Mouse (Mus musculus) embryonic facial prominence, embryonic 15.5 days (tissue): ENCODE data around the gene Bcl9. TPM values are rescaled to one million over a fixed set of nuclear protein-coding genes. Genes with fewer than 3 reads are reported as not detected.
A peak's percentile ranks its signal among the peaks of the same experiment; 100 is the strongest.

Source experiments
- ATAC-seq: fragments of 200-750 bp; cut with Nextera tagmentation; 2 replicates; pipeline ENCODE4 v1.8.0; 2017; ENCODE audit warnings: low read depth, moderate TSS enrichment; ENCODE audit not compliant: insufficient number of reproducible peaks, low FRiP score, low TSS enrichment
- H3K27ac ChIP-seq: fragments of 300-500 bp; sonication (generic); replicated peaks from 2 replicates; pipeline ENCODE4 v1.5.1; 2015; ENCODE audit warnings: mild to moderate bottlenecking, inconsistent platforms
- H3K27me3 ChIP-seq: fragments of 300-500 bp; sonication (generic); 2 replicates; pipeline ENCODE4 v1.6.1; 2015; ENCODE audit warnings: inconsistent platforms
- H3K36me3 ChIP-seq: fragments of 300-500 bp; sonication (generic); 2 replicates; pipeline ENCODE4 v1.6.1; 2015; ENCODE audit warnings: mild to moderate bottlenecking, inconsistent platforms
- H3K4me1 ChIP-seq: fragments of 300-500 bp; sonication (generic); 2 replicates; pipeline ENCODE4 v1.6.1; 2015; ENCODE audit warnings: inconsistent platforms
- H3K4me2 ChIP-seq: fragments of 300-500 bp; sonication (generic); replicated peaks from 2 replicates; pipeline ENCODE4 v1.6.1; 2015; ENCODE audit warnings: mild to moderate bottlenecking, inconsistent platforms
- H3K4me3 ChIP-seq: fragments of 300-500 bp; sonication (generic); replicated peaks from 2 replicates; pipeline ENCODE4 v1.5.1; 2015; ENCODE audit warnings: mild to moderate bottlenecking, inconsistent platforms
- H3K9ac ChIP-seq: fragments of 300-500 bp; sonication (generic); 2 replicates; pipeline ENCODE4 v1.6.1; 2015; ENCODE audit warnings: inconsistent platforms
- H3K9me3 ChIP-seq: fragments of 300-500 bp; sonication (generic); replicated peaks from 2 replicates; pipeline ENCODE4 v1.6.1; 2016; ENCODE audit warnings: inconsistent platforms
- WGBS: fragments of 180-500 bp; shearing (Covaris S2); methylation state at CpG from one replicate; pipeline ENCODE4 v1.1.7; 2015; 5-methylcytosine and 5-hydroxymethylcytosine counted together
- polyA plus RNA-seq: library from polyadenylated mRNA; unstranded; fragments of >200 nt; fragmentation: Nextera tagmentation; extraction: Ambion mirVana; gene quantifications from 2 replicates; pipeline ENCODE4 v1.2.1, GENCODE M21; 2015

Gene Bcl9
- polyA plus RNA-seq, 1 experiment from 2014 or later: 68.2 TPM

DNA sequence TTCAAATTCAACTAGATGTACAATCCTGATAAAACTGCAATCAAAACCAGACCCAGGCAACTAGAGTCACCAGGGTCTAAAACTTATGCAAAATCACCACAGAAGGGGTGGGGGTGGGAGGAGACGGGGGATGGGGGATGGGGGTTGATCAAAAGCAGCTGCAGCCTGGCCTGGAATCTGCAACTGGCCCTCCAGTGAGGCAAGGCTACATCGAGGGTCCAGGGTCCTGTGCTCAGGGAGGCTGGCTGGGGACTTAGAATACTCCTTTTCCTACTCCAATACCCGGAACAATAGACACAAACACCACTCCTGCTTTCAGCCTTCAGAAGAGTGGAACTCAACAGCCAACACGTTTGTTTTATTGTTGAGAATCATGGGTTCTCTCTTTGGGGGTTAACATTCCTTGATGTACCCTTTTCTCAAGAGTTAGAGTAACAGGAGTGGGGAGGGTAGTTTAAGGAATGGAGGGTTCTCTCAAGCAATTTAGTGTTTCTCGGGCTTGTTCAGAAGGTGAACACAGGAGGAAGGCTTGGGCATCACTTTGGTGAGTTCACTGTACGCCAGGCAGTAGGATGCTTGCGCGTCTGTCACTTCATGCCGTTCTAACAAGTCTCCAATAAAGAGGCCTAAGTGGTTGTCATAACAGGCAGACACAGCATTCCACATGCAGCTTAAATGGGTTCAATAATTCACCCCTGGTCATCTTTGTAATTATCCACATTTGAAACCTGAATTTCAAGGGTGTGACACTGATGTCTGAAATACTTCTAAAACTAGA lies 43.7 kb downstream of the Bcl9 start:
- Histone ChIP-seq H3K9me3 (no peaks in the 10 kb centered on the region), H3K4me3 (no peak overlapping the region), H3K27ac (0 out of 2 replicates have a peak overlapping the region, but pooled peaks have one; percentile 28), H3K27me3 (no peaks in the 10 kb centered on the region), H3K4me1 (peaks cover 22% of the 10 kb centered on the region), H3K9ac (no peak overlapping the region), H3K36me3 (peaks cover 4% of the 10 kb centered on the region; the same call in 1 of the 2 replicates), H3K4me2 (no peak overlapping the region)
- 25% methylated on average over 9 of the region's 9 CpGs for WGBS
- ATAC-seq: no peak; the same call in 1 of the 2 replicates

DNA sequence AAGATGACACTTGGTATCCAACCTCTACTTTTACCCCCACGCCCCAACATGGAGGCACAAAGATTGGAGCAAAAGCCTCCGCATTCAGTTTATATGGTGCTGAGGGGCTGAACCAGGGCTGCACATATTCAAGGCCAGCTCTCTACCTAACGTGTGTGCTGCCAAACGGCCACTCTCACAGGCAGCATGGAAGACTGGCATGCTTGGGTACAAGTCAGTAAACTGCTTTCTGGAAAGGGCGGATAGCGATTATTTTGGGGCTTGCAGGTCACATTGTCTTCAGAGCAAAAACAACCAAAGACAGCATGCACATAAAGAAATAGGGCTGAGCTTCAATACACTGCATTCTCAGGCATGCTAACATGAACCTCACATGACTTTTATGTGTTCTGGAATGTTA lies 44.8 kb downstream of the Bcl9 start:
- Histone ChIP-seq H3K4me2 (no peak overlapping the region), H3K27ac (no peak overlapping the region), H3K9ac (no peak overlapping the region), H3K4me1 (peaks cover 22% of the 10 kb centered on the region), H3K4me3 (no peak overlapping the region), H3K36me3 (no peaks in the 10 kb centered on the region), H3K9me3 (no peaks in the 10 kb centered on the region), H3K27me3 (no peaks in the 10 kb centered on the region)
- WGBS: 67% methylated on average over 6 of the region's 6 CpGs
- no peak for ATAC-seq

DNA sequence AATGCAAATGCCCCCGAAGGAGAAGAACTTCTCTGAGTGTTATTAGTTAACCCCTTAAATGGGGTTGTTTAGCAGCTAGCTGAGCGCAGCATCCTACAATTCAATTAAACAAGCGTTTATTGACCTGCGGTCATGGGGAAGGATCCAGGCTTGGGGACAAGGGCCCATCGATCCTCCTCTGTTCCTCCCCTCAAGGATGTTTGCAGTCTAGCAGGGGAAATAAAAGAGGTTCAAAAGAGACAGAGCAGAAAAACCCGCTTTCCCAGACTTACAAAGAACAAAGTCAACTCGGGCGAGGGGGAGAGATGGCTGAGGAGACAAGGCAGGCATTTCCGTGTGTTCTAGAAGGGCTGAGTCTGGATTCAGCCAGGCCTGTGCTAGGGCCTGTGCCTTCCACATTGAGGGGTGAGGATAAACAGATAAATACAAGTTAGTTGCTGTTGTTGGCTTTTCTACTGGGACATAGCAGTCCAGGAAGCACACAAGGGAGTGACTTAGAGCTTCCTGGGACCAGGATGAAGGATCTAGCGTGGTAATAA lies 55.0 kb downstream of the Bcl9 start:
- no peaks in the 10 kb centered on the region for H3K36me3 ChIP-seq
- no peak overlapping the region for H3K27ac ChIP-seq
- H3K4me1 ChIP-seq: no peaks in the 10 kb centered on the region
- H3K4me2 ChIP-seq: no peak overlapping the region
- H3K27me3 ChIP-seq: no peaks in the 10 kb centered on the region
- H3K9me3 ChIP-seq: no peaks in the 10 kb centered on the region
- H3K4me3 ChIP-seq: no peak overlapping the region
- 49% methylated on average over 10 of the region's 10 CpGs for WGBS
- ATAC-seq: no peak
- H3K9ac ChIP-seq: no peak overlapping the region

DNA sequence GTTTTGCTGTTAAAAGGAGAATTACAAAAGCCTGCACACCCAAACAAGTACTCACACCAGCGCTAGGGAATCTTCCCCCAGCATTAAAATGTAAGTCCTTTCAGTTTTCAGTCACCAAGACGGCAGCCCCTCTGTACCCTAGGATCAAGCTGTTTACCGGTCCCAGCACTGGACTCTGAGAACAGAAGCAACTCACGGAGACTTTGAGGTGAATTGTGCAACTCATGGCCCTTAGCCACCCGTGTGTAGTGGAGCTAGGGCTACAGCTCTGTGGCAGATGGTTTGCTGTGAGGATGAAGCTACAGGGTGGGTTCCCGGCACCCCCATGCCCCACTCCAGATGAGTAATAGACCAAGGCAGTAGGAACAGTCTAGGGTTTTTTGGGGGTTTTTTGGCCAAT lies 55.9 kb downstream of the Bcl9 start:
- Histone ChIP-seq H3K4me1 (no peaks in the 10 kb centered on the region), H3K27ac (no peak overlapping the region), H3K9ac (no peak overlapping the region), H3K36me3 (no peaks in the 10 kb centered on the region), H3K4me3 (no peak overlapping the region), H3K9me3 (no peaks in the 10 kb centered on the region), H3K4me2 (no peak overlapping the region), H3K27me3 (no peaks in the 10 kb centered on the region)
- WGBS: 62% methylated on average over 6 of the region's 6 CpGs
- no peak for ATAC-seq

DNA sequence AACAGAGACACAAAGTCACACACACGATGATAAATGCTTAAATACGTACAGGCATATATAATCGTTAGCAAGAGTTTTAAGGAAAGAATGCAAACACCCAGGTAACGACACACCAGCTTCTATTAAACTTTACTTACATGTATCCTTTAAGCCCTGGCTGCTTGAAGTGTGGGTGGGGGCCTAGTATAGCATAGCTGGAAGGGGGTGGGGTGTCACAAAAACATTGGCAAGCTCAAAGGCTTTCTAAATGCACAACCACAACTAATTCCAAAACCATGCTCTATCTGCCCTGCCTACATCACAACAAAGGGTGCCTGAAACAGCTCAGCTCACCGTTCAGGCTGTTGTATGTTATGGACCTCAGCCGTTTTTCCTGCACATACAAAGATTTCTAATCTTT lies 57.9 kb downstream of the Bcl9 start:
- H3K4me3 ChIP-seq: no peak overlapping the region
- no peak overlapping the region for H3K27ac ChIP-seq
- no peak for ATAC-seq
- H3K36me3 ChIP-seq: no peaks in the 10 kb centered on the region
- H3K9me3 ChIP-seq: no peaks in the 10 kb centered on the region
- no peak overlapping the region for H3K9ac ChIP-seq
- no peaks in the 10 kb centered on the region for H3K4me1 ChIP-seq
- no peaks in the 10 kb centered on the region for H3K27me3 ChIP-seq
- H3K4me2 ChIP-seq: no peak overlapping the region
- WGBS: 85% methylated on average over 6 of the region's 6 CpGs

DNA sequence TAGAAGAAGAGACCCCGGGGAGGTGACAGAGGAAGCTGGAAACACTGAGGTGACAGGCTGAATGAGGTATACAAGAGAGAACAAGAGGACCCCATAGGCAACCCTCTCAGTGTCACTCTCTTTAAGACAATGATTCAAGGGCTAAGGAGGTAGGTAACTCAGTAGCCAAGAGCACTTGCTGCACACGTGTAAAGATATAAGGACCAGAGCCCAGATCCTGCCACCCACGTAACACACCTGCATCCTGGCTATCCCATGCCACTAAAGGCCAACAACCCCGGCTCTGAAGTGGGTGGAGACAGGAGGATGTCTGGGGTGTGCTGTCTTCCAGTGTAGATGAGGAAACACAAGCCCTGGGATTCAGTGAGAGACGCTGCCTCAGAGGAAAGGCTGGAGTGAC lies 58.4 kb downstream of the Bcl9 start:
- no peak for ATAC-seq
- no peaks in the 10 kb centered on the region for H3K4me1 ChIP-seq
- H3K9me3 ChIP-seq: no peaks in the 10 kb centered on the region
- H3K27ac ChIP-seq: no peak overlapping the region
- no peak overlapping the region for H3K4me3 ChIP-seq
- 87% methylated on average over 5 of the region's 5 CpGs for WGBS
- no peaks in the 10 kb centered on the region for H3K36me3 ChIP-seq
- H3K4me2 ChIP-seq: no peak overlapping the region
- no peak overlapping the region for H3K9ac ChIP-seq
- H3K27me3 ChIP-seq: no peaks in the 10 kb centered on the region

DNA sequence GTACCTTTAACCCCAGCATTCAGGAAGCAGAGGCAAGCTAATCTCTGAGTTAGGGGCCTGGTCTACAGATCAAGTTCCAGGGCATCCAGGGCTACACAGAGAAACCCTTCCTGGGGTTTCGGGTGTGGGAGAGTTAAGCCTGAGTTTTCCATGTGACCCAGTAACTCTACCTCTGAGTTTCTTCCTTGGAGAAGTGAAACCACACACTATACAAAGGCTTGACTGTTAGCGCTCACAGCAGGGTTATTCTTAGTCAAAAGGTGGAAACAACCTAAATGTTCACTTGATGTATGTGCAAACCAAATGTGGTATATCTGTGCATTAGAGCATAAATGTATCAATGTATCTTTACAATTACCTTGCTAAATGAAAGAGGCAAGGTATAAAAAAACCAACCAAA lies 59.2 kb downstream of the Bcl9 start:
- 67% methylated on average over 2 of the region's 2 CpGs for WGBS
- Histone ChIP-seq H3K27me3 (no peaks in the 10 kb centered on the region), H3K9me3 (no peaks in the 10 kb centered on the region), H3K36me3 (no peaks in the 10 kb centered on the region), H3K27ac (no peak overlapping the region), H3K4me2 (no peak overlapping the region), H3K4me3 (no peak overlapping the region), H3K4me1 (no peaks in the 10 kb centered on the region), H3K9ac (no peak overlapping the region)
- ATAC-seq: no peak

DNA sequence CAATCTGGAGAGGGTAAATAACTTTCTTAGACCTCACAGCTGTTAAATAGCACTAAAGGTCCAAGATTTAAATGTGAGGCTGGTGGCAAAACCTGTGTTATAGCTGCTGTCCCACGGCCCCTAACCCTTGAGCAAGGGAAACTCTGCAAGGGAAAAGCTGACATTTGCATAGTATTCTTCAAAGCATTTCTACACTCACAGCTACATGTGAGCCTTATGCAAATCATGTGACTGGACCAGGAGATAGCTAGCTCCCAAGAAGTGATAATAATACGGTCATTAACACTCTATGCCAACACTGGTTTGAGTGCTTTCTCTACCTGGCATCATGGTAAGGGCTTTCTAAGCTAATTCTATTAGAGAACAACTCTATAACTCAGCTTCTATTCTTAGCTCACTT lies 60.3 kb downstream of the Bcl9 start:
- Histone ChIP-seq H3K4me1 (no peaks in the 10 kb centered on the region), H3K9me3 (no peaks in the 10 kb centered on the region), H3K36me3 (no peaks in the 10 kb centered on the region), H3K27ac (no peak overlapping the region), H3K4me2 (no peak overlapping the region), H3K4me3 (no peak overlapping the region), H3K27me3 (no peaks in the 10 kb centered on the region), H3K9ac (no peak overlapping the region)
- no peak for ATAC-seq
- 95% methylated on average over 2 of the region's 2 CpGs for WGBS

DNA sequence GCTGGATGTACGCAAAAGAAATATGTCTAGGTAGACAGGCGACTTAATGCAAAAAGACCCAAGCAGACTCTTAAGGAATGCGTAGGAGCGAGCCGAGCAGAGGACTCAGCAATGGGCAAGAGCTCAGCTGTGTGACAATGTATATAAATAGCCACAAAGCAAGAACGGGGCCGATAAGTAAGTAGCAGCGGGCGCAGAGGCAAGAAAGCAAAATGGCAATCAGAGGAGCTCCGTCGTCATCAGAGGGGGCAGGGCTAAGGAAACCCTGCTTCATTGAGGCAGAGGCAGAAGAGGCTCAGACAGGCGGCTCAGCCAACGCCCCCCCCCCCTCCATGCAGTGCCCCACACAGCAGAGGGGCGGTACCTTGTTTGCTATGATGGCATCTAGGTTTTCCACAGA lies 62.9 kb downstream of the Bcl9 start:
- H3K4me1 ChIP-seq: no peaks in the 10 kb centered on the region
- H3K4me3 ChIP-seq: no peak overlapping the region
- ATAC-seq: no peak
- 82% methylated on average over 14 of the region's 14 CpGs for WGBS
- no peak overlapping the region for H3K27ac ChIP-seq
- no peaks in the 10 kb centered on the region for H3K36me3 ChIP-seq
- H3K9me3 ChIP-seq: no peaks in the 10 kb centered on the region
- no peak overlapping the region for H3K4me2 ChIP-seq
- H3K27me3 ChIP-seq: no peaks in the 10 kb centered on the region
- H3K9ac ChIP-seq: no peak overlapping the region

DNA sequence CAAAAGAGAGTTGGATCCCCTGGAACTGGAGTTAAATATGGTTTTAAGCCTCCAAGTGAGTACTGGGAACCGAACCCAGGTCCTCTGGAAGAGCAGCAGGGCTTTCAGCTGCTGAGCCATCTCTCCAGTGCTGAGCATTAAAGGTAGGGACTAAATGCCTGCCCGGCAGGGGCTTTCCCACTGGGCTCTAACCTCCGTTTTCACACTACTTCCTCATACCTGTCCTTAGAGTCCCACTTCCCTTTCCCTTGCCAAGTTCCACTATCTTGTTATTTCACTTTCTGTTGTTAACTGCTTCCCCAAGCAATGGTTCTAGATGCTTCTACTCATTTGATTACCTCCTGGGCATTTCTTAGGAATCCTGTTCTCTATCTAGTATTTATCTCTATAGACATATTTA lies 65.4 kb downstream of the Bcl9 start:
- Histone ChIP-seq H3K4me1 (peaks cover 9% of the 10 kb centered on the region), H3K9me3 (no peaks in the 10 kb centered on the region), H3K27ac (no peak overlapping the region), H3K4me3 (no peak overlapping the region), H3K27me3 (no peaks in the 10 kb centered on the region), H3K9ac (no peak overlapping the region), H3K36me3 (no peaks in the 10 kb centered on the region), H3K4me2 (no peak overlapping the region)
- WGBS: 91% methylated on average over 3 of the region's 3 CpGs
- ATAC-seq: no peak

DNA sequence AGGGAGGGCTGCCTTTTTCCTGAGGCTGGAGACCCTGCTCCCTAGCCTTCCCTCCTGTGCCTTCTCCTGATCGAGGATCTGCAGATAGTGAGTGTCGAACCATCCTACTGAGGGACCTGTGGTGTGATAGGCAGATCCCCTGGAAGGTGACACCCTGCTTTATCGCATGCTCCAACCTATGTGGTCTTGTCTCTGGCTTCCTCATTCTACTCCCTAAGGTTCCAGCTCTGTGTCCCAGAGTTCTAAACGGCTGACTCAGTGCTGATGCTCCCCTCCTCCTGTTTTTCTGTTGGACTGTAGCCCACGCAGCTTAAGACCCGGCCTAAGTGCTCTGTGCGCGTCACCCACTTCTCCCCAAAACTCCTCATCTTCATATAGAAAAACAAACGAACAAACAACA lies 65.9 kb downstream of the Bcl9 start:
- Histone ChIP-seq H3K27me3 (no peaks in the 10 kb centered on the region), H3K4me1 (peaks cover 9% of the 10 kb centered on the region), H3K4me2 (no peak overlapping the region), H3K27ac (no peak overlapping the region), H3K36me3 (no peaks in the 10 kb centered on the region), H3K9ac (no peak overlapping the region), H3K9me3 (no peaks in the 10 kb centered on the region), H3K4me3 (no peak overlapping the region)
- ATAC-seq: no peak
- 82% methylated on average over 9 of the region's 9 CpGs for WGBS
